Mouse (Mus musculus): Measurements from ENCODE around the gene Aicda. TPM values are rescaled to one million over a fixed set of nuclear protein-coding genes. Genes with fewer than 3 reads are reported as not detected.

Aicda gene
- total and polyA plus RNA-seq, 2 experiments from 2014 or later: 1.3 to 3.1 TPM

DNA sequence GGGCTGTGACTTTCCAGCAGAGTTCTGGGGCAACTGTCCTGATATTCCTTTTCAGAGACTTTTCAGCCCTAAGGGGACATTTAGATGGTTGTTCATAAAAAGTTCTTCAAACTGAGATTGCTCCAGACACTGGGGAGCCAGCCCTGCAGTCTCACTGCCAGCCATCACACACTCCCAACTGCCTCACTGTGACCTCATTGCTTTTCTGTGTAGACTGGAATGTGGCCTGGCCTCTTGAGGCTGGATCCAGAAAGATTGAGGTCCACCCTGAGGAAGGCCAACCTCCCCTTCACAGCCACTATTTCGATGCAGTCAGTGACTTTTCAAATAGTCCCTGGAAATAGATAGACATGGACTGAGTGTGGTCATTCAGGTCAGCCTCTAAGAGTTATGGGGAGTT, 35.9 kb upstream of the Aicda start:
- Histone ChIP-seq H3K9me3 (ENCODE audit: low read length) (no peaks in the 10 kb centered on the region), H3K27me3 (ENCODE audit: insufficient read depth, low read length) (no peaks in the 10 kb centered on the region), H3K36me3 (ENCODE audit: insufficient read depth) (no peaks in the 10 kb centered on the region), H3K4me1 (ENCODE audit: insufficient read depth) (no peaks in the 10 kb centered on the region), H3K4me2 (ENCODE audit: low read depth) (no peak overlapping the region), H3K4me3 (ENCODE audit: low read depth, low read length) (no peak overlapping the region), H3K9ac (no peak overlapping the region), H3K27ac (ENCODE audit: low read depth, low read length) (no peak overlapping the region)
- ATAC-seq (no peak), DNase-seq (no peak)
- no peak for TF ChIP-seq CTCF (IDR thresholded peaks at IDR 0.05; ENCODE audit: low read depth)
- 86% methylated on average over 1 of the region's 1 CpGs for WGBS

DNA sequence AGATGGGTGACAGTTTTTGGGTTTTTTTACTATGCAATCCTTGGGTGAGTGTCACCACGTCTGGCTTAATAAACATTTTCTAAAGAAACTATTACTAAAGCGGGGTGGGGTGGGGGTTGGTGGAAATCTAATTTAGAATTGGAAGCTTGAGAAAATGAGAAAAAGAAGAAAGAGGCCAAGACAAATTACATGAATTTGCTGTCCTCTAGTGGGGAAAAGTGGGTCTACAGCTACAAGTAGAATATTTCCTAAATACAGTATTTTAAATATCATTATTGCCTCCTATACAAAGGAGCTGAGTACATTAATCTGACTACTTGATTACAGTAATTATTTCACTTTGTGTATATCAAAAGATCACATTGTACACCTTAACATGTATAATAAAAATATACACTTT, 34.2 kb upstream of the Aicda start:
- no peak overlapping the region for H3K27ac ChIP-seq (ENCODE audit: low read depth, low read length)
- no peak overlapping the region for H3K4me3 ChIP-seq (ENCODE audit: low read depth, low read length)
- H3K4me2 ChIP-seq (ENCODE audit: low read depth): no peak overlapping the region
- no peaks in the 10 kb centered on the region for H3K27me3 ChIP-seq (ENCODE audit: insufficient read depth, low read length)
- peak; percentile 50; the same call in 1 of the 2 replicates for ATAC-seq
- 17% methylated on average over 2 of the region's 2 CpGs for WGBS
- no peaks in the 10 kb centered on the region for H3K36me3 ChIP-seq (ENCODE audit: insufficient read depth)
- no peaks in the 10 kb centered on the region for H3K9me3 ChIP-seq (ENCODE audit: low read length)
- no peaks in the 10 kb centered on the region for H3K4me1 ChIP-seq (ENCODE audit: insufficient read depth)
- peak; percentile 70 for DNase-seq
- no peak overlapping the region for H3K9ac ChIP-seq
- peak; percentile 79 for TF ChIP-seq CTCF (IDR thresholded peaks at IDR 0.05; ENCODE audit: low read depth)

DNA sequence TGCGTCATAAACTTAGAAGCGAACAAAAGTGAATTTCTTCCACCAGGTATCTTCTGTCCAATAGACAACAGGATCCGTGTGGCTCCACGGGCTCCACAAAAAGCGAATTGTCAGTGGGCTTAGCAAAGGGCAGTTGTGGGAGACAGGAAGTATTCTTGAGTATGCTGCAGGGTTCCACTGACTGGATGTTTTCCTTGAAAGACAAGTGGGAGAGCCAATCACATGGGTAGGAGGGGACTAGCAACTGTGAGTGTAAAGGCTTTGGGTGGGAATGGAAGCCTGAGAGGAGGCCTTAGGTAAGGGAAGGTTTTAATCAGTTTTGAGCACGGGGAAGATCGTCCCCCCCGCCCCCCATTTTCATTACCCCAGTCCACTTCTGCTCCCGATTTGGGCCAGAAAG, 31.0 kb upstream of the Aicda start:
- ATAC-seq (peak; percentile 88), DNase-seq (peak; percentile 59)
- Histone ChIP-seq H3K36me3 (ENCODE audit: insufficient read depth) (no peaks in the 10 kb centered on the region), H3K9me3 (ENCODE audit: low read length) (no peaks in the 10 kb centered on the region), H3K27ac (ENCODE audit: low read depth, low read length) (no peak overlapping the region), H3K4me2 (ENCODE audit: low read depth) (no peak overlapping the region), H3K9ac (no peak overlapping the region), H3K27me3 (ENCODE audit: insufficient read depth, low read length) (no peaks in the 10 kb centered on the region), H3K4me1 (ENCODE audit: insufficient read depth) (no peaks in the 10 kb centered on the region), H3K4me3 (ENCODE audit: low read depth, low read length) (no peak overlapping the region)
- 75% methylated on average over 9 of the region's 9 CpGs for WGBS
- TF ChIP-seq CTCF (IDR thresholded peaks at IDR 0.05; ENCODE audit: low read depth): no peak

DNA sequence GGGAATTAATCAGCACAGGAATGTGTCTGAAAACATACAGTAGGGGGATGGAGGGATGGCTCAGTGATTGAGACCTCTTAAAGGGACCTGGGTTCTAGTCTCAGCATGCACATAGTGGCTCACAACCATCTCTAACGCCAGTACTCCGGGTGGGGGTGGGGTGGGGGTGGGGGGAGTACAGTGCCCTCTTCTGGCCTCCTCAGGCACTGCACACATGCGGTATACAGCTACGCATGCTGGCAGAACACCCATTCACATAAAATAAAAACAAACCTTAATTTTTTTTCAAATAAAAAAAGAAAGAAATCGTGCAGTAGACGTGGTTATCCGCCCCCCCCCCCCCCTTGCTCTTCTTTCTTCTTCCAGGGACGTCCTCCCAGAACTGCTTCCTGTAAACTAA, 30.3 kb upstream of the Aicda start:
- Histone ChIP-seq H3K27me3 (ENCODE audit: insufficient read depth, low read length) (no peaks in the 10 kb centered on the region), H3K4me1 (ENCODE audit: insufficient read depth) (no peaks in the 10 kb centered on the region), H3K4me3 (ENCODE audit: low read depth, low read length) (no peak overlapping the region), H3K36me3 (ENCODE audit: insufficient read depth) (no peaks in the 10 kb centered on the region), H3K9me3 (ENCODE audit: low read length) (no peaks in the 10 kb centered on the region), H3K9ac (no peak overlapping the region), H3K27ac (ENCODE audit: low read depth, low read length) (no peak overlapping the region), H3K4me2 (ENCODE audit: low read depth) (no peak overlapping the region)
- 82% methylated on average over 8 of the region's 8 CpGs for WGBS
- TF ChIP-seq CTCF (IDR thresholded peaks at IDR 0.05; ENCODE audit: low read depth): no peak
- DNase-seq: no peak
- ATAC-seq: no peak

DNA sequence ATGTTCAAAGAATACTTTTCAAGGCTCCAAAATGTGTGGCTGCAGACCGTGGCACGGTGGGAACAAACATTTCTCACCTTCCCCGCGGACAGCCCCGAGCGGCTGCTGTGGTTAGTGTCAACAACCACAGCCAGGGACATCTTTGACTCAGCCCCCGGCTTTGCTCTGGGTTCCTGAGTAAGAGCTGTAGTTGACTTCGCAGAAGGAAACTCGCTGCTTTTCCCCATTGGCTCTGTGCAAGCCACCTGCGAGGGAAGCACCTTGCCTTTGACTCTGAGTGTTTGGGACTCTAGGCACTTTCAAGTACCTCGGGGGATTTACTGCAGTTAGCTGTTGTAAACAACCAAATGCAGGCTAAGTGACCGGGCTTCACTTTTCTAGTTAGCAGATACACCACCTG, 26.0 kb upstream of the Aicda start:
- no peaks in the 10 kb centered on the region for H3K4me1 ChIP-seq (ENCODE audit: insufficient read depth)
- no peak for DNase-seq
- H3K27me3 ChIP-seq (ENCODE audit: insufficient read depth, low read length): no peaks in the 10 kb centered on the region
- no peaks in the 10 kb centered on the region for H3K36me3 ChIP-seq (ENCODE audit: insufficient read depth)
- no peak overlapping the region for H3K4me3 ChIP-seq (ENCODE audit: low read depth, low read length)
- no peak for ATAC-seq
- 80% methylated on average over 12 of the region's 12 CpGs for WGBS
- TF ChIP-seq CTCF (IDR thresholded peaks at IDR 0.05; ENCODE audit: low read depth): no peak
- no peak overlapping the region for H3K27ac ChIP-seq (ENCODE audit: low read depth, low read length)
- no peak overlapping the region for H3K9ac ChIP-seq
- no peak overlapping the region for H3K4me2 ChIP-seq (ENCODE audit: low read depth)
- no peaks in the 10 kb centered on the region for H3K9me3 ChIP-seq (ENCODE audit: low read length)

DNA sequence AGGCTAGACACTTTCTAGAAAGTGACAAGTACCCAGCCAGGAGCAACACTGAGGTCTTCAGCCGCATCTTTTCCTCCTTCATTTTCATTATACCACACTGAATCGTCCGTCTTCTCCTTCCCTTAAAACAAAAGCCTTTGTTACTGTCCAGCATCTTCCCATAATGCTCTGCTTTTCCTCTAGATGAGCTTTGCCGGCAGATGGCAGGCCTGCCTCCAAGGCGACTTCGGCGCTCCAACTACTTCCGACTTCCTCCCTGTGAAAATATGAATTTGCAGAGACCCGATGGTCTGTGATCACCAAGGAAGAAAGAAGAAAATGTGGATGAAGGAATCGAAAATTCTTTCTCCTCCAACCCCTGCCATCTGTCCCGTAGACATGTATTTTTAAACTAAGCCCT, 25.5 kb upstream of the Aicda start:
- Histone ChIP-seq H3K9ac (no peak overlapping the region), H3K4me1 (ENCODE audit: insufficient read depth) (no peaks in the 10 kb centered on the region), H3K4me2 (ENCODE audit: low read depth) (no peak overlapping the region), H3K36me3 (ENCODE audit: insufficient read depth) (no peaks in the 10 kb centered on the region), H3K4me3 (ENCODE audit: low read depth, low read length) (no peak overlapping the region), H3K27me3 (ENCODE audit: insufficient read depth, low read length) (no peaks in the 10 kb centered on the region), H3K27ac (ENCODE audit: low read depth, low read length) (no peak overlapping the region), H3K9me3 (ENCODE audit: low read length) (no peaks in the 10 kb centered on the region)
- ATAC-seq (no peak), DNase-seq (no peak)
- 76% methylated on average over 11 of the region's 11 CpGs for WGBS
- no peak for TF ChIP-seq CTCF (IDR thresholded peaks at IDR 0.05; ENCODE audit: low read depth)

DNA sequence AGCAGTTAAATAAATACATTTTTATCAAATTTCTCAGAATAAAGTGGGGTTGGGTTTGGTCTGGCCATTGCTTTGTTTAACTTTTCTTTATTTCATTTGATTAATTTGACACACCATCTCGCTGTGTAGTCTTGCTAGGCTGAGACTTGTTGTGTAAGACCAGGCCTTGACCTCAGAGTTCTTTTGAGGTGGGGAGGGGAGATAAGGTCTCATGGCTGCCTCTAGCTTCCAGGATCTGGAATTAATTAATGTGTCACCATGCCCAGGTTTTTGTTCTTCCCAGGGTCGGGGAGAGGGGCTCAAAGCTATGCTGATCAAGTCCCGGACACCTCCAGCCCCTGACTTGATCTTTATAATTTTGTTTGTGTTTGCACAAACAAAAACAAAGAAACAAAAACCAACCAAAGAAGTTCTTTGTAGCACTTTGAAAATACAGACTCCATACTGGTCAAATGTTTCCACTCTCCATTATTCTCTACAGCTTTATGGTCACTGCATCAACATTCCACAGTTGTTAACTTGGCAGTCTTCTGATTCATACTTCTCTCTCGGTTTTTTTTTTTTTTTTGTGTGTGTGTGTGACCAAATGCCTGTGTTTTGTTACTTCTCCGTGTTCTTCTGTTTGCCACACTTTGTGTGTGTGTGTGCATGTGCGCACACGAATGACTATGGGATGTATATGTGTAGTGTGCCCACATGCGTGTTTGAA, 22.0 kb upstream of the Aicda start:
- Histone ChIP-seq H3K27ac (ENCODE audit: low read depth, low read length) (no peak overlapping the region), H3K27me3 (ENCODE audit: insufficient read depth, low read length) (no peaks in the 10 kb centered on the region), H3K4me2 (ENCODE audit: low read depth) (no peak overlapping the region), H3K4me1 (ENCODE audit: insufficient read depth) (no peaks in the 10 kb centered on the region), H3K9ac (no peak overlapping the region), H3K36me3 (ENCODE audit: insufficient read depth) (no peaks in the 10 kb centered on the region), H3K9me3 (ENCODE audit: low read length) (no peaks in the 10 kb centered on the region), H3K4me3 (ENCODE audit: low read depth, low read length) (no peak overlapping the region)
- ATAC-seq: no peak
- no peak for TF ChIP-seq CTCF (IDR thresholded peaks at IDR 0.05; ENCODE audit: low read depth)
- DNase-seq: no peak
- 81% methylated on average over 8 of the region's 8 CpGs for WGBS
